Mouse (Mus musculus) cerebellum, adult 11-12 months (tissue): ENCODE results near the gene Pacsin3.
"Not testable (repeated sequence)": the region's sequence is repeated elsewhere in the genome, so short reads cannot be mapped to it uniquely, and the experiment has no call there.

Source experiments
- DNase-seq: peaks from one replicate; pipeline ENCODE4 v3.0.0; 2022

Pacsin3 gene

DNA sequence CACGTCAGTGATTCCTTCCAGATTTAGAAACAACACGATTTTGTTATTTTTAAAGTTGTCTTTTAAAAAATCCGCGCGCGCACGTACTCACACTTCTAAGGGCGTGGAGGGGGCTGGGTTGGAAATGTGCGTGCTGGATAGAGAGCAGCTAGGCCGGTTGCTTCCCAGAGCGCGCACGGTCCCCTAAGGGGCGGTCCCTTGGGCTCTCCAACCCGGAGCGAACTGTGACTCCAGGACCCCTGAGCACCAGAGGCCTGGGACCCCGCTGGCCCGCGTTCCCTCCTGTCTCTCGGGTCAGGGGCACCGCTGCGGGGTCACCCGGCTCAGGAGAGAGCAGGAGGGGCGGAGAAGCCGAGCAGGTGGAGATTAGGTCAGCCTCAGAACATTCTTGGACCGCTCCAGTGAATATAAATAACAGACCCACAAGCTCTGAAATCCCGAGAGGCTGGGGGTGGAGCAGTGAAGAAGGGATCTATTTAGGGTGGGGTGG lies at the start of gene Pacsin3:
Pacsin3 (plus strand) TSS at position 294 of the 490 bp plus-strand sequence.
- DNase-seq = peak; percentile 79

DNA sequence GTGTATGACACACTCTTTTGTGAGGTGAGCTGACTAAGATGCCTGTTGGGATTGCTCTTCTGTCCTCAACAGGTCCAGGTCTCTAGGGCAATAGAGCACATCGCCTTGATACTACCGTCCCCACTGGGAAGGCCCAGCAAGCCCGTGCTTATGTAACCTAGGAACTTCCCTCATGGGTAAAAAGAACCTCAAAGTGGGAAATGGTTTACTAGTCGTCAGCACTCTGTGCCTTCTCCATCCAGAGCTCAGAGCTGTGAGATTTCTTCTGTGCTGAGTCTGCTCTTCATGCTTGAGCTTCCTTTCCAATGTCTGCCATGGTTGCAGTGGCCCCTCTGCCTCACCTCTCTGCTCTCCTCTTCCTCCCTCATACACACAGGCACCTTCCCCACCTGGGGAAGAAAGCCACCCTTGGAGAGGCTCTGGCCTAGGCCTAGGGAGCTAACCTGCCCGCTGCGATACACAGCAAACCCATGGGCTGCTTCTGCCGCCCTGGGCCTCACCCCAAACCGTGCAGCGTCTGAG lies 49.4 kb upstream of the Pacsin3 start:
- no peak for DNase-seq

- no peak for DNase-seq
Observed at GRCm38 (mm10) chr2:91213311-91213710, 42.4 kb upstream of the Pacsin3 start.

DNA sequence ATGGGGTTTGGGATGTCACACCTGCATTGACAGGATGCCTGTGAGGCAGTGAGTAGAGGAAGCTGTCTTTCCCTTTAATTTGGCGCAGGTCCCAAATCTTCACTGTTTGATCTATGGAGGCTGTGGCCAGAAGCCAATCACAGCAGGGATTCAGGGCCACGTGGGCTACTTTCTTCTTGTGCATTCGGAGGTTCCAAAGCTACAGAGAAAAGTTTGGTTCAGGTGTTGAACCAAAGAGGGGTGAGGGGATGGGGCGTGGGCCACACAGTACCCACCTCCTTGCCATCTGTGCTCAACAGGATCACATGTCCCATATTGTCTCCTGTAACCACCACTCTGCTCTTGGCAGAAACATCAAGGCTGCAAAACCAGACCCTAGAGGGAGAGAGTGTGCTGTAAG lies 38.7 kb upstream of the Pacsin3 start:
- no peak for DNase-seq

GRCm38 (mm10) chr2:91220501-91220900 lies 35.3 kb upstream of the Pacsin3 start:
- DNase-seq = no peak

DNA sequence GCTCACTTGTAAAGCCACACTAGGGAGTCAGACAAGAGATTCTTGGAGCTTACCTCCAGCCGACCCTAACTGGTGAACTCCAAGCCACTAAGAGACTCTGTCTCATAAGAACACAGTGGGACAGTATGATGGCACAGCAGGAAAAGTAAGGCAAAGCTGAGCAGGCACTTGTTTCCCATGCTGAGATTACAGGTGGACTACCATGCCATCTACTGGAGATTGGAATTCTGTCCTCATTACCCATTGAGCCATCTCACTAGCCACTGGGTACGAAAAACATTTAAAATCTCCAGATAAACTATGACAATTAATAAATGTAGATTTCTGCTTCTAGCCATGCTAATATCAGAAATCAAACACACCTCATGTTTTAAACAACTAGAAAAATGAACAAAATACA lies 32.1 kb upstream of the Pacsin3 start:
- DNase-seq = no peak

GRCm38 (mm10) chr2:91229735-91230134 lies 26.0 kb upstream of the Pacsin3 start:
- no peak for DNase-seq

DNA sequence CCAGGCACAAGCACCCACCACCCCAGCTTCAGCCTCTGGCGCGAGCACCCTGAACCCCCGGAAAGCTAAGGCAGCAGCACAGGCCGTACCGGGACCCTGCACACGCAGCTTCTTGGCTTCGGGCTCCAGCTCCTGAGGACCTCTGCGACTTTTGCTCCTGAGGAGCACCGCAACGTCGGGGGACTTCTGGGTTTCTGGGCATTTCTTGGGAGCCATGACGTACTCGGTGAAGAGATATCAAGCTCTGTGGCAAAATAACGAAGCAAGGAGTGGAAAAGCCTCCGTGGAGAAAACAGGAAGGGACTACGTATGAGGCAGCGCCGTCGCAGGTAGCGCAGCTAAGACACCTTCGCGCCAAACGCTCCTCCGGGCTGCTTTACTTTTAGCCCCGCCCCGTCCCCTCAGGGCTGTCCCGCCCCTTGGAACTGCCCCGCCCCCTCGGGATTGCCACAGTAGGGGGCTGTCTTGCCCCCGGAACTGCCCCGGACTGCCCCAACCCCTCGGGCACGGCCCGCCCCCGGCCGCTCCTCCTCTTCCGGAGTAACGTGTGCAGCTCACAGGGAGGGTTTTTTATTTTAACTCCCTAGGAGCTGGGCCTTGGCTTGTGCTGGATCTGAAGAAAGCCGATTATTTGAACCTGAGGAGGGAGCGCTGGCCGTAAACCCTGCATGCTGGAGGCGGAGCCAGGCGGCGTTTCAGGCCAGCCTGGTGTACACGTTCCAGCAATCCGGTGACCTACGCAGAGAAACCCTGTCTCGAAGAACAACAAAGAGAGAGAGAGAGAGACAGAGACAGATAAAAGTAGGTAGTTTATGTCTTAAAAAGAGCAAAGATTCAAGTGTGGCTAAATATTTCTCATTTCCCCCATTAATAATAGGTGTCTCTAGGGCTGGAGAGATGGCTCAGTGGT lies 18.9 kb upstream of the Pacsin3 start, which contains the start of gene Ddb2:
Ddb2 (minus strand) TSS at position 382 of the 910 bp plus-strand sequence.
- peak; percentile 91 for DNase-seq

GRCm38 (mm10) chr2:91237511-91238080 lies 18.2 kb upstream of the Pacsin3 start:
- DNase-seq = not testable (repeated sequence)

GRCm38 (mm10) chr2:91242547-91242946 lies 13.2 kb upstream of the Pacsin3 start:
- DNase-seq = no peak

GRCm38 (mm10) chr2:91243416-91243815 lies 12.3 kb upstream of the Pacsin3 start:
- peak; percentile 51 for DNase-seq

DNA sequence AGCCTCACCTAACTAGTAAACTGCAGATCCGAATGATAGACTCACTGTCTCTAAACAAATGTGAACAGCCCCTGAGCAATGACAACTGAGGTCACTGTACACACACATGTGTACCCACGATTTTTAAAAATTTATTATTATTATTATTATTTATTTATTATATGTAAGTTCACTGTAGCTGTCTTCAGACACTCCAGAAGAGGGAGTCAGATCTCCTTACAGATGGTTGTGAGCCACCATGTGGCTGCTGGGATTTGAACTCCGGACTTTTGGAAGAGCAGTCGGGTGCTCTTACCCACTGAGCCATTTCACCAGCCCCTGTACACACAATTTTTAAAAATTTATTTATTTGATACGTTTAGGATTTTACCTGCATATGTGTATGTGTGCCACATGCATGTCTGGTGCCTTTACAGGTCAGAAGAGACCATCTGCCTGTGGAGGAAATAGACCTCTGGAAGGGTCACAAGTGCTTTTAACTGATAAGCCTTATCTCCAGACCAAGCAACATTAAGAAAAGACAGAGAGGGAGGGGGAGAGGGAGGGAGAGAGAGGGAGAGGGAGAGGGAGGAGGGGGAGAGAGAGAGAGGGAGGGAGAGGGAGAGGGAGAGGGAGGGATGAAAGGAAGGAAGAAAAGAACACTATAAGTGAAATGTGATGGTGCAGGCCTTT lies 11.1 kb upstream of the Pacsin3 start:
- DNase-seq = no peak

DNA sequence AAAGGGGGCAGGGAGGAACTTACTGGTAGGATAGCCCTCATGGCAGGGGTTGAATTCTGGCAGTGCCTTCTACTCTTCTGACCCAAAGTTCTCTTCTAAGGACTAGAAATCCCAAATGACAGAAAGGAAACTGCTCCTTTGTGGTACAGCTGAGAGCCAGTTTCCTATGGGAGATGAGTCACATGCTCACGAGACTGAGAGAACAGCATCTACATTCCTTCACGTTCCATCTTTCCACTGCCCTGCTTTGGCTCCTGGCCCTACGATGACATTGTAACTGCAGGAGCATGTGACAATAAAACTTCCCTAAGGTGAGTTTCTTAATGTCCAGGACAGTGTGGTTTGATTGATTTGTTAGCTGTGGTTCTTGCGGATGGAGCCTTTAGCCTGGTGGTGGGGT lies 7.4 kb upstream of the Pacsin3 start:
- no peak for DNase-seq

- DNase-seq = no peak
Observed at GRCm38 (mm10) chr2:91252001-91252400, 3.8 kb upstream of the Pacsin3 start.

DNA sequence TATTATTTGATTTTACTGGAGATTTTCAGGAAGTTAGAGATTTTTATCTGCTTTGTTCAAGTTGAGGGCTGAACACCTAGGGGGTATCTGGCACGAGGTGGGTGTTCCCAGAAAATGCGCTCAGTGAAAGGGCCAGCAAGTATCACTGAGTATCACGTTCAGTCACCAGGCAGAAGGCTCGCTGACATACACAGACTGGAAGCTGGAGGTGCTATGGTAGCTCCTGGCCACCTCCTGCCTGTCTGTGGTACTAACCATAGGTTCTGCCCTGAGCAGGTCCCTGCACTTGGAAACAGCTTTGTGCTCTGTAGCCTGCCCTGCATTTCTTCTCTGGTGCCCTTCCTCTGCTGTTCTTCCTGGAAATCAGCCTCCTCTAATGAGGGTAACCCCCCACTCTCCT lies 3.2 kb upstream of the Pacsin3 start:
- DNase-seq = no peak

DNA sequence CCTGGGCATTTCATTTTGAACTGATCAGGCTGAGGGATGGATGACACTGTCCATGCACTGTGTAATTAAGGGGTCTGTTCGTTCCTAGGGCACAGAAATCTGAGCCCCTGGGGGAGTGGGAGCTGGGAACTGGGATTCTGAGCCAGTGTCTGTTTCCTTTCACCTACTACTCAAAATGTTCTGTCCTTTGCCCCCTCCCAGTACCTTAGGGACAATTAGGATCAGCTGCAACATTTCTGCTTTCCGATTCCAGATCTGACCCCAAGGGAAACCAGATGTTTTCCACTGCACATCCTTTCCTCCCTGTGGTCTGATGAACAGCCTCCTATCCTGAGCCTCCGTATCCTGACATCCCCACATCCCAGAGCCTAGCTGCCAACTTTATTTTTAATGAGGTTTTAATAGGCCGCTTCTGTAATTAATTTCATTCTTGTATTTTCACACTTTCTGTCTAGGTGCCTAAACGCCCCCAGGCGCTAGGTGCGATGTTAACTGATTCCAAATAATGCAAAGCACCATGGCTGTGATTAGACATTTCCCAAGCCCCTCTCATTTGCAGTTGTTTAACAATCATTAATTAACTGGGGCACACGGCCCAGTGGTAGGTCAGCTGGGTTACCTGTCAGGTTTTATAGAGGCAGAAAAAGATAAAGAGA lies 901 bp upstream of the Pacsin3 start:
- DNase-seq = no peak

DNA sequence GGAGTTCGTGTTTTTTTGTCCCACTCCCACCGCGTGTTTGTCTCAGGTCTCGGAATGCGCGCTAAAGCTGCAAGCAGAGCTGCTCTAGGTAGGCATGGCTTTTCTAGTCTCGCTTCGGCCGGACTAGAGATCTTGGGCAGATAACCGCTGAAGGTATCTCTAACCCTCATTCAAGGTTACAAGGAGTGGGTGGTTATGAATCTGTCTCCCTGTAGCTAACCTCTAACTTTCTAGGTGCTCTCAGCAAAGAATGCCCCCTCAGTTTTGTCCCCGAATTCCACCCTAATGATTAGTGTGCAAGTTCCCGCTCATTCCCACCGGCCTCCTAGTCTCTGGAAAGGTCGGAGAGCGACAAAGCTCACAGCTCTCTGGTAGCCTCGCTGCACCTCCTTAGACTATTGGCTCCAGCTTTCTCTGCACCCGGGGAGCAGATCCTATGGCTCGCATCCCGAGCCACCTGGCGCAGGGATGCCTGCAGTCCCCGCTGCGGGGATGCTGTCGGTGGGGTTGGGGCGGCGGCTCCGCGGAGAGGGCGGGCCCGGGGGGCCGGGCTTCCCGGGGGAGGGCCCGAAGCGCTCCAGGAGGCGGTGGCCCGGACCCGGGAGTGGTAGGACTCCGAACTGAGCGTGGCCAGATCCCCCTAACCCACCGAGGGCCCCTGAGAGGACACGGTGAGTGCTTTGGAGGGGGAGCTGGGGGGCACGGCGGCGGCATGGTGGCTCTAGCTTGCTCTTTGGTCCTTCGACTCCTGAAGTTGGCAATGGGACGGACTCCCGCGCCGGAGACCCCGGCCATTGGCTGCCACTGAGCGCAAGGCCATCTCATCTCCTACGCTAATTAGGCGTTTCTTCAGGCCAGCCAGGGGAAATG lies 737 bp downstream of the Pacsin3 start:
- DNase-seq = peak; percentile 83

DNA sequence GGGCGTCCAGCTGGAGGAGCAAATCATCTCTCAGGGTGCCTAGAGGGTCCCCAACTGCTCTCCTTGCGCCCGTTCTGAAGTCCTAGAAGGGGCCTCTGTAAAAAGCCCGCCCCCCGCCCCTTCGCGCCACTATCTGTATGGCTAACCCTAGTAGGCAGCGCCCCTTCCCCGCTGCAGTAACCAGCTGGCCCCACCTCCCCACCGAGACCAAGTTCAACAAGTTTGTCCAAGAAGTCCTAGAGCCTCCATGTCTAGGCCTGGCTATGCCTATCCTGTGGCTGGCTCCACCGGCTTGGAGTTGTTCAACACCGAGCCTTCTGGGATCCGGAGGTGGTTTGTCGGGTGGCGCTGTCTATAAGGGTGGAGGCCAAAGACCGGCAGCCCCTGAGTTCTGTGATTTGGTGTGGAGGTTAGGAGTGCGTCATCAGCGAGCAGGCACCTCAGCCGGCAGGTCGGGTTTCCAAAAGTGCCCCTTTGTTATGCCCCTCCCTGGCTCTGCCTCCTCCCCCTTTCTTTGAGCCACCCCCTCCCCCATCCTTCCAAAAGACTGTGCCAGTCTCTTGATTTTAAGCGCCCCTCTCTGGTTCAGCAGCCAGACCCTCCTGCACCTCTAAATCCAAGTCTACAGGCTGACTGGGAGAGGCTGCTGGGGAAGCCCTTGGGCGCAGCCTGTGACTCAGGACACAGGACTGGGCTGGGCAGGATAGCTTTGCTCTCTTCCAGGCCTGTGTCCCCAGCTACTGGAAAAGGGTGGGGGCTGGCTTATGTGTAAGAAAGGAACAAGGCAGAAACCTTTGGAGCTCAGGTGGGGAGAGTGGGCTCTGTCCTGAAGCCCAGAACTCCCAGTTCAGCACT lies 1.6 kb downstream of the Pacsin3 start:
- DNase-seq = peak; percentile 66

DNA sequence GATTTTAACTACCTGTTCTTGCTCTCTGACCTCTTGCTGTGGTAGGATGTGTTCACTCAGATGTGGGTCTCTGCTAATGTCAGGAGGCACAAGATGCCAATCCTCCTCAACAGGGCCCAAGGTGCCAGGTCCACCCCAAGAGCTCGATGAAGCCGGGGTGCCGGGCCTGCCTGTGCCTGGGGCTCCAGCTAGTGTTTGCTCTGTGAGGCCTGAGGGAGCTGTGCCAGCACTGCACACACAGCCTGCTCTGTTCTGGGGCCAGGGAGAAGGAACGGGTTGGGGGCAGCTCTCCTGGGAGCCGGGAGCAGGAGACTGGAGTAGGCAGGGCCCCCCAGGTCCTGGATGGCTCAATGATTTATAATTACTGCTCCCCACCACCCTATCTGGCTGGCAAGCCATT lies 2.3 kb downstream of the Pacsin3 start:
- peak; percentile 74 for DNase-seq

GRCm38 (mm10) chr2:91258830-91259229 lies 3.1 kb downstream of the Pacsin3 start:
- no peak for DNase-seq

DNA sequence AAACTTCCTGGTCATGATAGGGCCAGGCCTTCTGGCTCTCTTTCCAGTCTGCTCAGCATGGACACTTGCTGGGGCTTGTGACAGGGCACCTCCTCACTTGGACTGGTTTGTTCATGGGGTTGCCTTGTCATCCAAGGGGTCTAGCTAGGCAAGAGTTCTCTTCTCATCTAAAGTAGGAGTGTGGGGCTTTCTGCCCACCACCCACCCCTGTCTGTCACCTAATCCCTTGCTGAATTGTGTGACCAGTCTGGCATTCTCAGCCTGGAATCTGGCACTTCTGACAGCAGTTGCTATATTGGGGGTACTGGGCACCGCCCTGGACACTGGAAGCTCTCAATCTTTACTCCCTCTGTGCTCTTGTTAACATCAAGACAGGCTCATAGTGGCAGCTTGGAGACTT lies 3.7 kb downstream of the Pacsin3 start:
- no peak for DNase-seq
